Mouse (Mus musculus) ovary, adult 18-20 months (tissue): ENCODE data around the gene Elp5.
A peak's percentile ranks its signal among the peaks of the same experiment; 100 is the strongest.
"Not testable (repeated sequence)": the region's sequence is repeated elsewhere in the genome, so short reads cannot be mapped to it uniquely, and the experiment has no call there.

Experiments
- DNase-seq: peaks from one replicate; pipeline ENCODE4 v3.0.0; 2022; ENCODE audit warnings: low spot score, mixed read lengths

Gene Elp5

DNA sequence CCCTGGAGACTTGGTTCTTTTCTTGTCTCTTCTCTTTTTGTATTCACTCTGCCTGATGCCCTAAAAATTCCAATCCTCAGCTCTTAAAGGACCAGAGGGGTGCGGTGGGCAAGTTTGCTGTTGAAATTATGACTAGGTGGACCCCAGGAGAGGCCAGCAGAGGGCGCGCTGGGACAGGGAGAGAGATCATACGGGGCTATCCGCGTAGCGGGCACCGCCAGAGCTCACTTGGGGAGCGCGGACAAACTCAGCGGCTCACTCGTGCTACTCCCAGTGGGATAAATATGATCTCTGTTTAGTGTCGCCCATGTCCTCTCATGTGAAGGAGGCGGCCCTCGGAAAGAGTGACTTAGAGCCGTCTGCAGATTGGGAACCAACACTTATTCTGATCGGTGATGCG, 48.1 kb downstream of the Elp5 start:
- peak; percentile 73 for DNase-seq

- no peak for DNase-seq
These were observed 49.3 kb downstream of the Elp5 start for GRCm38 (mm10) chr11:69933066-69933465.

- DNase-seq: no peak
These were observed 50.1 kb downstream of the Elp5 start for GRCm38 (mm10) chr11:69932254-69932653.

DNA sequence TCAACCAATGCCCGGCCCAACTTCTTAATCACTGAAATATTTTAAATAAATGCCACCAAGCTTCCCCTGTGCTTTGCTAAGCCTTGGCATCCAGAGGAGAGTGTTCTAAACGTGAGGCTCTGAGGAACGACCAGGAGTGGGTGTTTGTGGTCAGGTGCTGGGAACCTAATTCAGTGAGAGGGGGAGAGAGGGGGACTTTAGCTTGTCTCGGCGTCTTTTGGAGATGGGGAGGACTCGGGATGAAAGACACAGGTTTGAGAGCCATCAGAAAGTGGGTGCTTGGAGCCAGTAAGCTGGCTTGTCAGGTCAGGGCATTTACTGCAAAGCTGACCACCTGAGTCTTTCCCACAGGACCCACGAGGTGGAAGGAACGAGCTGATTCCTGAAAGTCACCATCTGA, 50.5 kb downstream of the Elp5 start:
- DNase-seq: no peak

GRCm38 (mm10) chr11:69930967-69931537, 51.3 kb downstream of the Elp5 start:
- DNase-seq: no peak

DNA sequence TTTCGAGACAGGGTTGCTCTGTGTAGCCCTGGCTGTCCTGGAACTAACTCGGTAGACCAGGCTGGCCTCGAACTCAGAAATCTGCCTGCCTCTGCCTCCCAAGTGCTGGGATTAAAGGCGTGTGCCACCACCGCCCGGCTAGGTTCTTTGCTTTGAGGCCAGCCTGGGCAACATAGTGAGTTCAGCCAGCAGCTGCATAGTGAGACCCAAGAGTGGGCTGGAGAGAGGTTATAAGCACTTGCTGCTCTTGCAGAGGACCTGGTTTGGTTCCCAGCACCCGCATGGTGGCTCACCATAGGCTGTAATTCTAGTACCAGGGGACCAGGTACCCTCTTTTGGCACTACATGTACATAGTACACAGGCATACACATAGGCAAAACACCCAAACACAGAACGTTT, 52.1 kb downstream of the Elp5 start:
- DNase-seq: not testable (repeated sequence)

GRCm38 (mm10) chr11:69929712-69930111, 52.6 kb downstream of the Elp5 start:
- no peak for DNase-seq

DNA sequence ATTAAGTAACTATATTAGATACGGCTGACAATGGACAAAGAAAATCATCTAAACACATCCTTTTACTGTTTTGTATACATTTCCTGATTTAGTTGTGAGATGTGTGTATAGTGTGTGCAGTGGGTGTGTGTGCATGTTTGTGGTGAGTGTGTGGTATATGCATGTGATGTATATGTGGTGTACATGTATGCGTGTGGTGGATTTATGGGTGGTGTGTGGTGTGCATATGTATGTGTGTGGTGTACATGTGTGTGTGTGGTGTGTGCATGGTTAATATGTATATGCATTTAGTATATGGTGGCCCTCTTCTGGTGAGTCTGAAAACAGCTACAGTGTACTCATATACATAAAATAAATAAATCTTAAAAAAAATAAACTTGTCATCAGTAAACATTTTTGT, 54.8 kb downstream of the Elp5 start:
- no peak for DNase-seq

DNA sequence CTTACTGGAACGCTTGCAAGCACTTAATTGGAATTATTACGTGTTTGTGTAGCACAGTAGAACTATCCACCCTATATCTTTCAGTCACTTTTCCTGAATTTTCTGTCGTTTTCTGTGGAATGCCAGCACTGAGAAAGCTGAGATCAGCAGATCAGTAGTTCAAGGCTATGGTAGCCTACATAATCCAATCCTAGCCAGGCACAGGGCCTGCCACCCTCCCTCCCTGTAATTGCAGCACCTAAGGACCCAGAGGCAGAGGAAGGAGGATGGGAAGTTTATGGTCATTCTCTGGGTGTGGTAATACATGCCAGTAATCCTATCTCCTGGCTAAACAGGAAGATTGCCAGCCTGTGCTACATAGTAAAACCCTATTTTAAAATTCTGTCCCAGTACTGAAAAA, 59.5 kb downstream of the Elp5 start:
- no peak for DNase-seq

GRCm38 (mm10) chr11:69922012-69922756, 60.1 kb downstream of the Elp5 start:
- DNase-seq: no peak

DNA sequence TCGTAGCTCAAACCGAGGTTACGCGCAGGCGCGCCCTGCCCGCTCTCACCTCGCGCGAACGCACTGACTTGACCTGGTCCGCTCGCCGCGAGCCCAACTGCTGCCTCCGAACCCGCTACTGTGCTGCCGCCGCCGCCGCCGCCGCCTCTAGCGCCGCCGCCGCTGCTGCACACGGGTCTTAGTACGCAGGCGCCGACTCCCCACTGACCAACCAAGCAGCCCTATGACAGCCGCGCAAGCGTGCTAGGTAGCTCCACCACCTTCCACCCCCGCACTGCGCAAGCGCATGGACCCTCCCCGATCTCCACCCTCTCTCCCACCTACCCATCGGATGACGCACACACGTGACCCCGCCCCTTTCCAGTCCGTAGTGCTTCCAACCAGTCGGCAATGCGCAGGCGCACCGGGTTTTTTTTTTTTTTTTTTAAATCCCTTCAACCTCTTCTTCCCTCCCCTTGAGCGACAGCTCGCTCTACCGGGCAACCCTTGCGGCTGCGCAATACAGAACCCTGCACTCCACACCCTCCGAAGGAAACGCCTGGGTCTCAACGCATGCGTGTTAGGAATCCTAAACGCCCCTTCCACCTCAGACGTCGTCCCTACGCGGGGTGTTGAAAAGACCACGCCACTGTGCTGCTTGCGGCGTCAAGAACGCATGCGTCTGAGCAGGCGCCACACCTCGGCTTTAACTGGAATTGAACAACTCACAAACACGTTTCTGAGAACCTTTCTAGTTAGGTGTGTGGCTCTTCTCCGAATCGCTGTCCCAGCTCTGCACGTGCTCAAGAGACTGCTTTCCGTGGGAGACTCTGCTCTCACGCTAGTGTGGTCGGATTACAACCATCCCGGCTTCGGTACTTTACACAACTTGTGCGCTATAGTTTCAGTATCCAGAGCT, 61.0 kb downstream of the Elp5 start, which contains the start of gene Eif5a:
Eif5a (minus strand) TSS at position 845 of the 898 bp plus-strand sequence.
- peak; percentile 100 for DNase-seq

DNA sequence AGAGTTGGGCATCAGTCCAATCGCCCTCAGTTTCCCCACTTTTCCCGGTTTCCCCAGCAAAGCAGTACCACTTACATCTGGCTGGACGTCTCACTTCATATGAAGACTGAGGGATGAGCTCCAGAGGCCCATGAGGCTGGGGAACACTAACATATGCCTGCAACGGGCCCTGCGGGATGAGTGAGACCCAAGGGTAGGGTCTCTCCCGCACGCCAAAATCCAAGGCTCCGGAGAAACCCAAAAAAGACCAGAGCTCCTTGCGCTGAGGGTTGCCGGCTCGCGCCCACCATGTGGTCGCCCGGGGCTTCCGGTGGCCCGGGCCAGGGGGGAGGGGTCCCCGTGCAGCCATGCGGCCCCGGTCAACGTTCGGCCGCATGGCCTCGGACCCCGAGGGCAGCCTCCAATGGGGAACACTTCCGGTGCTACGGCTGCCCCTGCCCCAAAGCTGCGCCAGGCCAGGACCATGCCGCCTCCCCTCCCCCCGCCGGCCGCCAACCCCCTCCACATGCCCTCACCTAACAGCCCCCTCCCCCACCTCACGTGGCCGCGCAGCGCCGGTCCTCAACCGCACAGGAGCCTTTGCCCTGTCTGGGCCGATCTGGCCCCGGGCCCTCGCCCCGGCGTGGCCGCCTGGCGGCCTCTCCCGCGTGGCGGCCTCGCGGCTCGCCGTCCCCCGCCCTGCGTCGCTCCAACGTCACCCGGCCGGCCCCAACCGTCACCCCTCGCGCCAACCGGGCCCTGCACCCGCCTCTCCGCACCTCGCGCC, 61.9 kb downstream of the Elp5 start:
- peak; percentile 39 for DNase-seq

GRCm38 (mm10) chr11:69919661-69920265, 62.6 kb downstream of the Elp5 start:
- DNase-seq: peak; percentile 63

GRCm38 (mm10) chr11:69919053-69919452, 63.3 kb downstream of the Elp5 start:
- no peak for DNase-seq
